Mouse (Mus musculus): ENCODE measurements around the gene Tmem97. TPM values are rescaled to one million over a fixed set of nuclear protein-coding genes. Genes with fewer than 3 reads are reported as not detected.

Gene Tmem97
- polyA plus RNA-seq (2014; fragmentation: Illumina TruSeq; extraction: RNeasy Lipid Tissue Mini Kit (QIAGEN cat#74804); ENCODE audit: low replicate concordance): 24.5 TPM

DNA sequence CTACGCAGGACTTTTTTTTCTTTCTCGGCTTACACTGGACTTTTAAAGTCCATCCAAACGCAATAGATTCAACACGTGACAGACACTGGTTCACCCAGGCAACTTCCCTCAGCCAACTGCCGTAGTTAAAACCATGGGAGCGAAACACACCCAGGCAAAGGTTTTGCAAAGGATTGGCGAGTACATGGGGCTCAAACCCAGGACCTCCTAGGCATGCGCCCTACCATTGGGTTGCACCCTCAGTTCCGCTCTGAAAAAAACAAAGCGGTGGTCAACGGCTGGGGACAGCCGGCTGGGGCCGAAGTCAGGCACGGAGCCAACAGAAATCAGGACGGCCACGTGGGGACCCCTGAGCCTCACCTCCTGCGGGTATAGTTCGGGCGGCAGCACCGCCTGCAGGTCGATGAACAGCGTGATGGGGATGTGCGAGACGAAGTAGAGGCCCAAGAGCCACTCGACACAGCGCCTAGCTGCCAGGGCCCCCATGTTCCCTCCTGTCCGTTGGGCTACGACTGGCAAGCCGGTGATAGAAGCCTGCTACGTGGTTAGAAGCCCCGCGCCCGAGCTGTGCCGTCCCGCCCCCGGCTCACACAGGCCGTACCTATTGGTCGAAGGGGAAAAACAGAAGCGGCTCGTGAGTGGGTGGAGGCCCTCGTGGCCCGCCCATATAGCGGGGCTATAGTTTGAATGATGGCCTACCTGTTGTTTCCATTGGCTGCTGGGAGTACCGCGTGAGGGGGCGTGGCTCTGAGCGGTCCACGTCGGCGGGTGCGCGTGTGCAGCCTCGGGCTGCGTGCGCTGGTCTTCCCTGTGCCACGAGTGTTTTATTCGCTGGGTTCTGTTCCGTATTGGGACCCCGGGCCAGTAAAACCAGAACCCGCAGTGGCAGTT is at the start of gene Tmem97:
Tmem97 (minus strand) TSS at position 610 of the 891 bp plus-strand sequence.

DNA sequence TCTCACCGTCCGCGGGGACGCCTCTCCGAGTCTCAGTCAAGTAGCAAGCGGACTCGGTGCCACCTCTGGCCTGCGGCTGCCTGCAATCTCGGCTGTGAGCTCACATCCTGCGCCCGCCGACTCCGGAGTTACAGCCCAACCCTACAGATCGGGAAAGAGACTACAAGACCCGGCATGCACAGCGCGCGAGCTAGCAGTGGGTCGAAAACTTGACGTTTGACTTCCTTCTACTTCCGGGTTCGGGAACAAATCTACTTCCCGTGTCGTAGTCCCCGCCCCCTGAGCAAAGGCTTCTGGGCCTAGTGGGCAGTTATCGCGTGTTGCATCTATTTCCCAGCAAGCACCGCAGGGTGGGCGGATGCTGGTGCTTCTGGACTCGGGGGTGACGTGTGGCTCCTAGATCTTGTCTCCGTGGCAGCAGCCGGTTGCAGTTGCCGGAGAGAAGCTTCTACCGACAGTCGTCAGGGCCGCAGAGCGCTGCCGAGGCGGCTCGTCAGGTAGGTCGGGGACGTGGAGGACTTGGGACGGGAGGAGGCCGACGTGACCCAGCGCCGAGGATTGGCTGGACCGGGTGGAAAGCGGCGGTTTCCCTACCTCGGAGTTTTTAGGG is 14.4 kb downstream of the Tmem97 start, which contains the start of the genes Tnfaip1 and Ift20:
Tnfaip1 (minus strand) TSS at position 253 of the 610 bp plus-strand sequence.
Ift20 (plus strand) TSS at position 282 of the 610 bp plus-strand sequence.

DNA sequence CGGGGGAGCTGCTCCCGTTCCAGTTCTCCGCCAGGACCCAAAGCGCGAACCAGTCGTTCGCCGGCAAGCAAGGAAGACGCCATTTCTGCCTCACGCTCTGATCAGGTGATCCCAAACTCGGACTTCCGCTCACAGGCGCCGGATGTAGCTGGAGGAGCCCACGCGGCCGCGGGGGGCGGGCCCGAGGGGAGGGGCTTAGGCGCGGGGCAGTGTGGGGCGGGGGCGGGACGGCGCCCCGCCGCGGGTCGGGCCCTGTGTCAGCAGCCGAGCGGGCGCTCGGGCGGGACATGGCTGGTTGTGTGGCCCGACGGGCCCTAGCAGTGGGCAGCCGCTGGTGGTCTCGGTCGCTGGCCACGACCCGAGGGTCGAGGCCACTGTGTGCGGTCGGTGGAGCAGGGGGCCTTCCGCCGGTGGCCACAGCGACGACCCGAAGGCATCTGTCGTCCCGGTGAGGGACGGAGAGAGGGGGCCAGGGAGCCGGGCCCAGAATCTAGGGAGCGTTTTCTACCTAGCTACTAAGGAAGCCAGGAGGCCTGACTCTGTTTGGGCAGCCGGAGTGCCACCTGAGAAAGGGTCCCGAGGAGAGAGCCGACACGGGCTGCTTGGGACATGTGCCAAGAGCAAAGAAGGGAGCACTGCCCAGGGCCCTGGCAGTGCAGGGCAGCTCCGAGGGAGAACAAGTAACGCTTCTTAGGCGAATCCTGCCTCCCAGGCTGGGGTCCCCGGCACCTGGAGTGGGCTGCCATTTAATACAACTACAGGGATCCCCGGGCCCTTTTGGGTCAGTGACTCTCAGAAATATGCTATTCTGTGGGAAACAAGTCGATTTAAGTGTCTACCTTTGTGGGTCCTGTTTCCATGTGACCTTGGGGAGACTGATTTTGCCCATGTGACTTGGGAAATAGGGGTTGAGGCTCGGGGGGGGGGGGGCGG is 38.3 kb downstream of the Tmem97 start, which contains the start of the genes Tmem199 and Poldip2:
Tmem199 (minus strand) TSS at position 148 of the 933 bp plus-strand sequence.
Poldip2 (plus strand) TSS at position 169 of the 933 bp plus-strand sequence.

DNA sequence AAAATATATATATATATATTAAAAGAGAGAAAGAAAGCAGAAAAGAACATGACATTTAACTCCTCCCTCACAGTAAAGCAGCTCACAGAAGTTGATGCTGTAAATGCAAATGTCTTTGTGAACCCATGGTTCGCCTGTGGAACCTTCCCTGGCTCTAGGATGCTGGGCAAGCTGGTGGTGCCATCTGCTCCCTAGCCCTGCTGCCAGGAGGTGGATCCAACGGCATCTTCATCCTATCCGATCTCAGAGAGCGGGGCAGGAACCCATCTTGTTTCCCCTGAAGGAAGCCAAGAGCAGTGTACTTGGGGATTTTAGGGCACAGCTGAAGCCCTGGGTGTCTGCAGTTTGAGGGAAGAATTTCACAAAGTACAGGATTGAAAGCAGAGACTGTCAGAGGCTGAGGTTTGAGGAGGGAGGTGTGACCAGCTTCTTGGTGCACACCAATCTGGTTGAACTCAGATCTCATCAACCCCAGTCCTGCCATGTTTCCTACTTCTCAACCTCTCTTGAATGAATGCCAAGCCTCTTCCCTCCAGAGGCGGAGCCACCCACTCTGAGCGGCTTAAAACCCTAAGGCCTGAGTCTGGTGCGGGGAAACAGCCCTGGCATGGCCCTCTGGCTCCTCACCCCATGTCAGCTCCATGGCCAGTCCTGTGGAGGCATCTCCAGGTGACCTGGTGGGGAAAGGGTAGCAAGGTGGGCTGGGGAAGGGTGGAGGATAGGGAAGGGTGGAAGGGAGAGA is 47.5 kb downstream of the Tmem97 start, which contains the start of gene Sebox:
Sebox (plus strand) TSS at position 539 of the 742 bp plus-strand sequence.

DNA sequence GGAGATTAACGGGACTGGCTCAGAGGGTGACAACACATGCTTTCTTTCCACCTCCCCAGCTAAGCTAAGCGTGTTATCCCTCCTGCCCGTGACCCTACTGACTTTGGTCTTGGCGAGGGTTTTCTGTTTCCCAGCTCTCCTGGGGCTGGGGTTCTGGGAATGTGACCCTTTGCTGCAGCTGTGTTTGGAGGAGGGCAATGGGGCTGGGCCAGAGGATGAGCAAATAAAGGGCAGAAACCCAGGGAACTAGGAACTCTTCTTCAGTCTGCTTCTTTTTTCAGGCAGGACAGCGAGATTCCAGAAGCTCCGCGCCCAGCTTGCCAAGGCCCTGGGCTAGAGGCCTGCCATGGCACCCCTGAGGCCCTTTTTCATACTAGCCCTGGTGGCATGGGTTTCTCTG is 51.6 kb downstream of the Tmem97 start, which contains the start of gene Vtn:
Vtn (plus strand) TSS at position 88 of the 400 bp plus-strand sequence.

DNA sequence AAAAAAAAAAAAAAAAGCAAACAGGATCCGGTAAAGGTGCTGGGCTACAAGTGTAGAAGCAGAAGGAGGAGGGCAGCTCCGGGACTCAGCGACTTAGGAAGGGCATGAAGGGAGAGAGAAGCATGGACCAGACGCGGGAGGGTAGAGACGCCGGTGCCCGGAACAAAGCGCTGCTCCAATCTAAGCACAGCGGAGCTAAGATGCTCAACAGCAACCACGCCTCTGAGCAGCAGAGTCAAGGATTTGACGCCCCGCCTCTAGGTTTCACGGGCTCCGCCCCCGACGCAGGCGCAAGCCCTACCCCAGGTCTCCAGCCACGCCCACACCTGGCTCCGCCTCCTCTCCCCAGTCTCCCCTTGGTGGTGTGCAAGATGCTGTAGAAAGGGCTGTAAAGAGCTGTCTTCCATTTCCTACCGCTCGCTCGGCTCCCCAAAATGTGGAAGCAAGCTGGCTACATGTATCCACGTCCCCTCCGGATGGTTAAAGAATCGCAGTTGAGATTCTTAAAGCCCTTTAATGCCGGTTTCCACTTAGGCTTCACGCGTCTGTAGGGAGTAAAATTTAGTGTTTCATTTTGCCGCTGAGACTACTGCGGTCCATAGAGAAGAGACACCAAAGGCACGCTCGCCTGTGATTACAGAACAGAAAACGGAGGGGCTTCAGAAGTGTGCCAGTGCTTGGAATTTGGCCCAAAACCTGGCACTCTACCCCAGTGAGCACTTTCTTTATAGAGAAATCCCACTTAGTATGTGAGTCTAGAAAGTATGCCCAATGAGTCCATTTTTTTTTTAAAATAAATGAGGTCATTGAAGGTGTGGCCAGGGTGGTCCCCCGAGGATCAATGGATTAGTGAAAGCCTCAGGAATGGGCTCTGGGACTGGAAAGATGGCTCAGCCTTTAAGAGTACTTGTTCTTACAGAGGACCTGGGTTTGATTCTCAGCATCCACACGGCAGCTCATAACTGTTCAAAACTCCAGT is 52.7 kb downstream of the Tmem97 start, which contains the start of gene Sarm1:
Sarm1 (minus strand) TSS at position 211 of the 979 bp plus-strand sequence.

Other genes with a start within 250 kb of the Tmem97 start
- 8.9 TPM for gene Spag5, start 249.2 kb downstream of the Tmem97 start, polyA plus RNA-seq (2014; fragmentation: Illumina TruSeq; extraction: RNeasy Lipid Tissue Mini Kit (QIAGEN cat#74804); ENCODE audit: low replicate concordance)
- 3.8 TPM for gene Aldoc, start 227.8 kb downstream of the Tmem97 start, polyA plus RNA-seq (2014; fragmentation: Illumina TruSeq; extraction: RNeasy Lipid Tissue Mini Kit (QIAGEN cat#74804); ENCODE audit: low replicate concordance)
- gene Pigs, start 222.4 kb downstream of the Tmem97 start, polyA plus RNA-seq (2014; fragmentation: Illumina TruSeq; extraction: RNeasy Lipid Tissue Mini Kit (QIAGEN cat#74804); ENCODE audit: low replicate concordance): 1.9 TPM
- not detected for gene Unc119, start 207.3 kb downstream of the Tmem97 start, polyA plus RNA-seq (2014; fragmentation: Illumina TruSeq; extraction: RNeasy Lipid Tissue Mini Kit (QIAGEN cat#74804); ENCODE audit: low replicate concordance)
- gene Foxn1, start 164.2 kb downstream of the Tmem97 start, polyA plus RNA-seq (2014; fragmentation: Illumina TruSeq; extraction: RNeasy Lipid Tissue Mini Kit (QIAGEN cat#74804); ENCODE audit: low replicate concordance): not detected
- 6.7 TPM for gene Slc13a2, start 128.6 kb downstream of the Tmem97 start, polyA plus RNA-seq (2014; fragmentation: Illumina TruSeq; extraction: RNeasy Lipid Tissue Mini Kit (QIAGEN cat#74804); ENCODE audit: low replicate concordance)
- 8.8 TPM for gene Slc46a1, start 85.1 kb downstream of the Tmem97 start, polyA plus RNA-seq (2014; fragmentation: Illumina TruSeq; extraction: RNeasy Lipid Tissue Mini Kit (QIAGEN cat#74804); ENCODE audit: low replicate concordance)
- not detected for gene Sarm1, start 53.0 kb downstream of the Tmem97 start, polyA plus RNA-seq (2014; fragmentation: Illumina TruSeq; extraction: RNeasy Lipid Tissue Mini Kit (QIAGEN cat#74804); ENCODE audit: low replicate concordance)
- not detected for gene Vtn, start 51.7 kb downstream of the Tmem97 start, polyA plus RNA-seq (2014; fragmentation: Illumina TruSeq; extraction: RNeasy Lipid Tissue Mini Kit (QIAGEN cat#74804); ENCODE audit: low replicate concordance)
- not detected for gene Sebox, start 47.3 kb downstream of the Tmem97 start, polyA plus RNA-seq (2014; fragmentation: Illumina TruSeq; extraction: RNeasy Lipid Tissue Mini Kit (QIAGEN cat#74804); ENCODE audit: low replicate concordance)
- 15.1 TPM for gene Tmem199, start 38.6 kb downstream of the Tmem97 start, polyA plus RNA-seq (2014; fragmentation: Illumina TruSeq; extraction: RNeasy Lipid Tissue Mini Kit (QIAGEN cat#74804); ENCODE audit: low replicate concordance)
- 6.3 TPM for gene Poldip2, start 38.6 kb downstream of the Tmem97 start, polyA plus RNA-seq (2014; fragmentation: Illumina TruSeq; extraction: RNeasy Lipid Tissue Mini Kit (QIAGEN cat#74804); ENCODE audit: low replicate concordance)
- gene Tnfaip1, start 14.4 kb downstream of the Tmem97 start, polyA plus RNA-seq (2014; fragmentation: Illumina TruSeq; extraction: RNeasy Lipid Tissue Mini Kit (QIAGEN cat#74804); ENCODE audit: low replicate concordance): 53.0 TPM
- gene Ift20, start 14.4 kb downstream of the Tmem97 start, polyA plus RNA-seq (2014; fragmentation: Illumina TruSeq; extraction: RNeasy Lipid Tissue Mini Kit (QIAGEN cat#74804); ENCODE audit: low replicate concordance): 97.4 TPM
- gene Nlk, start 146.6 kb upstream of the Tmem97 start, polyA plus RNA-seq (2014; fragmentation: Illumina TruSeq; extraction: RNeasy Lipid Tissue Mini Kit (QIAGEN cat#74804); ENCODE audit: low replicate concordance): 34.8 TPM
- gene Ccnq, start 201.0 kb upstream of the Tmem97 start, polyA plus RNA-seq (2014; fragmentation: Illumina TruSeq; extraction: RNeasy Lipid Tissue Mini Kit (QIAGEN cat#74804); ENCODE audit: low replicate concordance): 2.2 TPM

Data from small intestine, adult 10 weeks (tissue).